ENCODE assay signal across 8 mouse cellular contexts in the genomic region with DNA sequence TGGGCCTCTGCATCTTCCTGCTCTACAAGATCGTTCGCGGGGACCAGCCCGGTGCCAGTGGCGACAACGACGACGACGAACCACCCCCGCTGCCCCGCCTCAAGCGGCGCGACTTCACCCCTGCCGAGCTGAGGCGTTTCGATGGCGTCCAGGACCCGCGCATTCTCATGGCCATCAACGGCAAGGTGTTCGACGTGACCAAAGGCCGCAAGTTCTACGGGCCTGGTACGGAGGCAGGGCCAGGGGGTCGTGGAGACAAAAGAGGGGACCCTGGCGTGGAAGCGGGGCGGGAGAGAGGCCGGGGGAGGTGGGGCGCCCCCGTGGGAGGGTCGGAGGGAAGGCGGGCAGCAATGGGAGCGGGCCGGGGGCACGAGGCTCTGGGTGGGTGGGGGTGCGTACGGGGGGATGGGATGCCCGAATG. TPM values are rescaled to one million over a fixed set of nuclear protein-coding genes. Genes with fewer than 3 reads are reported as not detected.
DNase-seq lines count a peak whose midpoint lies in the region; ATAC-seq and TF ChIP-seq lines count a peak whose summit lies in the region.

No protein-coding gene starts in this region.

- WGBS in heart, embryonic 11.5 days (ENCODE audit: insufficient replicate concordance): 18% methylated on average over 39 of the region's 41 CpGs
- WGBS in forebrain, embryonic 12.5 days: 23% methylated on average over 39 of the region's 41 CpGs
- WGBS in liver, postnatal 0 days (ENCODE audit: insufficient replicate concordance): 21% methylated on average over 41 of the region's 41 CpGs

- peak overlapping the region; percentile 78 for H3K27ac ChIP-seq in heart, embryonic 11.5 days (ENCODE audit: low read depth, low read length)
- peak overlapping the region; percentile 81 for H3K27ac ChIP-seq in forebrain, embryonic 12.5 days
- H3K27ac ChIP-seq in liver, postnatal 0 days (ENCODE audit: low read depth): peak overlapping the region; percentile 87

- no peaks in the 10 kb centered on the region for H3K4me1 ChIP-seq in heart, embryonic 11.5 days (ENCODE audit: control insufficient read depth, insufficient read depth, low read length)
- peaks cover 26% of the 10 kb centered on the region for H3K4me1 ChIP-seq in E14TG2a.4 (replicated peaks; ENCODE audit: low read depth, low read length)
- peaks cover 5% of the 10 kb centered on the region for H3K4me1 ChIP-seq in forebrain, embryonic 12.5 days
- H3K4me1 ChIP-seq in liver, postnatal 0 days (ENCODE audit: insufficient read depth): peaks cover 6% of the 10 kb centered on the region

- peak overlapping the region; percentile 66 for H3K4me3 ChIP-seq in heart, embryonic 11.5 days (ENCODE audit: low read depth, low read length)
- H3K4me3 ChIP-seq in E14TG2a.4 (replicated peaks; ENCODE audit: low read length): peak overlapping the region; percentile 86
- H3K4me3 ChIP-seq in forebrain, embryonic 12.5 days (replicated peaks): peak overlapping the region; percentile 64
- peak overlapping the region; percentile 76 for H3K4me3 ChIP-seq in liver, postnatal 0 days (ENCODE audit: low read depth, low read length)

- intact Hi-C loops in heart, postnatal 36 days (cut with DNase I): no loop called here

- no peak for TF ChIP-seq EP300 in liver, postnatal 0 days (IDR thresholded peaks at IDR 0.05; ENCODE audit: low read depth)

- no peak for TF ChIP-seq CTCF in E14TG2a.4 (conservative IDR thresholded peaks at IDR 0.05; ENCODE audit: low read length)
- TF ChIP-seq CTCF in liver, postnatal 0 days (IDR thresholded peaks at IDR 0.05; ENCODE audit: low read depth): no peak

- peak; percentile 57 for ATAC-seq in heart, embryonic 11.5 days (replicated peaks; ENCODE audit: insufficient number of reproducible peaks, low FRiP score, low TSS enrichment)
- ATAC-seq in forebrain, embryonic 12.5 days (ENCODE audit: low FRiP score): peak; percentile 67
- peak; percentile 58 for ATAC-seq in liver, postnatal 0 days

- no peaks in the 10 kb centered on the region for H3K27me3 ChIP-seq in heart, embryonic 11.5 days (ENCODE audit: control insufficient read depth, insufficient read depth, low read length)
- H3K27me3 ChIP-seq in E14TG2a.4 (ENCODE audit: insufficient read depth, low read length): no peaks in the 10 kb centered on the region
- no peaks in the 10 kb centered on the region for H3K27me3 ChIP-seq in forebrain, embryonic 12.5 days
- no peaks in the 10 kb centered on the region for H3K27me3 ChIP-seq in liver, postnatal 0 days (ENCODE audit: insufficient read depth, low read length)

- H3K36me3 ChIP-seq in heart, embryonic 11.5 days (ENCODE audit: control insufficient read depth, insufficient read depth, low read length): no peaks in the 10 kb centered on the region
- peaks cover 31% of the 10 kb centered on the region for H3K36me3 ChIP-seq in E14TG2a.4 (ENCODE audit: insufficient read depth, low read length)
- H3K36me3 ChIP-seq in forebrain, embryonic 12.5 days (replicated peaks): 0 out of 2 replicates have a peak, but pooled peaks cover 6% of the 10 kb centered on the region
- no peaks in the 10 kb centered on the region for H3K36me3 ChIP-seq in liver, postnatal 0 days (replicated peaks; ENCODE audit: insufficient read depth, low read length)

- H3K9ac ChIP-seq in heart, embryonic 11.5 days (ENCODE audit: low read depth, low read length): peak overlapping the region; percentile 73
- H3K9ac ChIP-seq in forebrain, embryonic 12.5 days: peak overlapping the region; percentile 76
- H3K9ac ChIP-seq in liver, postnatal 0 days (replicated peaks): peak overlapping the region; percentile 85

- DNase-seq in heart, postnatal 36 days: no peak
- no peak for DNase-seq in liver, postnatal 0 days
- no peak for DNase-seq in adrenal gland, postnatal 10 days
- no peak for DNase-seq in cerebellum, postnatal 36 days
- DNase-seq in thymus, postnatal 14 days: no peak

- no peaks in the 10 kb centered on the region for H3K9me3 ChIP-seq in heart, embryonic 11.5 days (replicated peaks; ENCODE audit: control insufficient read depth, low read length)
- no peaks in the 10 kb centered on the region for H3K9me3 ChIP-seq in E14TG2a.4 (ENCODE audit: low read length)
- H3K9me3 ChIP-seq in forebrain, embryonic 12.5 days: no peaks in the 10 kb centered on the region
- H3K9me3 ChIP-seq in liver, postnatal 0 days (ENCODE audit: low read length): no peaks in the 10 kb centered on the region

- H3K4me2 ChIP-seq in heart, embryonic 11.5 days: peak overlapping the region; percentile 67
- peak overlapping the region; percentile 58 for H3K4me2 ChIP-seq in forebrain, embryonic 12.5 days
- peak overlapping the region; percentile 80 for H3K4me2 ChIP-seq in liver, postnatal 0 days (ENCODE audit: low read depth, low read length)

RNA-seq across cellular contexts. Expression of a gene that starts 0.4 kb away (rescaled TPM):
- polyA plus RNA-seq in heart, embryonic 11.5 days (2014; fragmentation: Nextera tagmentation; extraction: Ambion mirVana): 156 and 157 TPM in 2 replicates
- total RNA-seq in heart, postnatal 36 days (2021): 10 to 100 TPM; 20.2 to 23.2 TPM
- polyA plus RNA-seq in forebrain, embryonic 12.5 days (2016; fragmentation: Nextera tagmentation; extraction: Ambion mirVana): 414 and 424 TPM in 2 replicates
- polyA plus RNA-seq in liver, postnatal 0 days (2015; fragmentation: Nextera tagmentation; extraction: Ambion mirVana): 372 and 399 TPM in 2 replicates
- total RNA-seq in adrenal gland, postnatal 10 days (2021): 100 to 1,000 TPM; 225 to 276 TPM

RNA-seq across cellular contexts. Expression of a gene that starts 46.8 kb away (rescaled TPM):
- 1.5 TPM in 2 replicates for polyA plus RNA-seq in heart, embryonic 11.5 days (2014; fragmentation: Nextera tagmentation; extraction: Ambion mirVana)
- 1 to 10 TPM; 2.3 to 2.4 TPM for total RNA-seq in heart, postnatal 36 days (2021)
- 3.9 and 4.4 TPM in 2 replicates for polyA plus RNA-seq in forebrain, embryonic 12.5 days (2016; fragmentation: Nextera tagmentation; extraction: Ambion mirVana)
- 0.51 and 0.75 TPM in 2 replicates for polyA plus RNA-seq in liver, postnatal 0 days (2015; fragmentation: Nextera tagmentation; extraction: Ambion mirVana)
- 1 to 10 TPM; 4.0 to 5.6 TPM for total RNA-seq in adrenal gland, postnatal 10 days (2021)
